Mouse (Mus musculus): ENCODE measurements around the gene Hmgn3.

Gene Hmgn3

DNA sequence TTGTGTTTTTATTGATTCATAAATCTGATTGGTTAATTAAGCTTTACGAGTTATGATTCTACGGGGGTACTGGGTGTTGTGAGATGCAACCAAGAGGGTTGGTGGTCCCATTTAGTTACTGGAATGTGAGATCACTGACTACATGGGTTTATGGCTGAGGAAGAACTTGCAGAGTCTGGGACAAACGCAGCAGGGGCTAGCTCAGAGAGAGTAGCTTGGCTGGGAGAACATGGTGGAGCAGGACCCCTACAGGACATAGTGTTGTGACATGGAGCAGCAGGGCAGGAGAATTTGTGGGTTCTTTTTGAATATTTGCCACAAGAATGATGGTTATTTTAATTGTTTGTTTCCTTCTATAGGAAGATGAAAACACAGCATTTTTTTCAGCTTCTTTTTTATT lies 45.7 kb downstream of the Hmgn3 start:
- no peak for DNase-seq (ENCODE audit: low read depth, low spot score)

DNA sequence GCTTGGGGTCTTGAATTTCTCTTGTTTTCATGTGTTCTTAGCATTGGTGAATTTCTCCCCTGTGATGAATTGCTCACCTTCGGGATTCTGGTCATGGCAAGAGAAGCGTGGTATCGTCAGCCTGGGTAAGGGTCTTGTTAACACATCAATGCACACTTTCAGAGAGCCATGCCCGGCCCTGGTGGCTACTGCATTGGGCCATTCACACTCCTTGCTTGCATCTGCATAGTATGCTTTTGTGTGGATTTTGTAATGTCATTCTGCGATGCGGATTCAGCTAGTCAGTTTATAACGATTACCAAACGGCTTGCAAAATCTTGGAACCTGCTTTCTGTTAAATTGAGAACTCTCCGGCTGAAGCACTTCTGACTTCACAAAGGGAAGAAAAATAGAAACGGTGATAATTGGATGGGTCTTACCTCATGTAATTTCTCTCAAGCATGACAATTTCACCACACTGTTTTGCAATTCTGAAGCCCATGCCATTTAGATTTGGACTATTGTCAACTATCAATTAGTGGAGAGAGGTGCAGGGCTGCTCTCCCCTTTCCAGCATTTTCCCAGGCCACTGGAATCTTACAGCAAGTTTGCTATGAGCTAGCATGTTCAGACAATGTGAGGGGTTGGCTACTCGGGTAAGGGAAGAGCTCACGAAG lies 47.7 kb downstream of the Hmgn3 start:
- no peak for DNase-seq (ENCODE audit: low read depth, low spot score)

DNA sequence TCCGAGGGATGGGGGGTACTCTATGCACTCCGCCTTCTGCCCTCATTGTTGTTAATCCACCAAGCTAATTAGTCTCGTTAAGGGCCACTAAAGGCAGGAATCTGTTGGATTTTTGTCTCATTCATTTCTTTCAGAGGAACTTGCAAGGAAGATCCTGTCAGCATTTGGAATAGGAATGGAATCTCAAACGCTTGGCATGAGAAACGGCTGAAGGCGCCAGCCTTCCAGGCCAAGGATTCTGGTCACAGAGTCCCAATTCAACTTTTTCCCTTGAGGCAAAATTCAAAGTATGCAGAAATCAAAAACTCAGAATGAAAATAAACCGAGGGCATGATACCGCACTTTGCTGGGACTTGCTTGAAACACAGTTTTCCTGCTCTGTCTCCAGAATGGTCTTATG lies 48.7 kb downstream of the Hmgn3 start:
- DNase-seq (ENCODE audit: low read depth, low spot score), result no peak

DNA sequence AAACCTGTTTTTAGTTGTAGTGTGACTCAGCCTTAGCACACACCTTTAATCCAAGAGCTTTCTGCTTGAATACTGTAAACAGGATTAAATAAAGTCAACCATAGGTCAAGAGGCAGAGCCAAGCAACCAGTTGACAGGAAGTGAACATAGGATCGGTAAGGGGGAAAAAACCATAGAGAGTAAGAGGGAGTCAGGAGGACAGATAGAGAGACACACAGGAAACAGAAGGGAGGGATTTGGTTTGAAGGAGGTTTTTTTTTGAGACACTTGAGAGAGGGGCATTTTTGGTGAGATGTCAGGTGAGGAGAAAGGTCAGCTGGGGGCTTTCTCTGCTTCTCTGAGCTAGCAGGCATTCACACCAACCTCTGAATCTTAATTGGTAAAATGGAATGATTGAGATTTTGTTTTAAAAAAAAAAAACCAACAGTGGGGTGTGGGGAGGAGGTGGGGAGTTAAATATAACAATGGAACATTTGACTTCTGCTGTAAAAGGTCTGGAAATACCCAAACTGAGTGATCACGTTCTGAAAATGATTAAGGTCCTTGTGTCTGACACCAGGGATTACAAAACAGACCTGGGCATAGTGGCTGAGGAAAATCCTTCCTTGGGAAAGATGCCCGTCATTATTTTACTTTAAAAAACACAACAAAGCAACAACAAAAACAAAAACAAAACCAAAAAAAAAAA lies 51.7 kb downstream of the Hmgn3 start:
- DNase-seq (ENCODE audit: low read depth, low spot score), result no peak

DNA sequence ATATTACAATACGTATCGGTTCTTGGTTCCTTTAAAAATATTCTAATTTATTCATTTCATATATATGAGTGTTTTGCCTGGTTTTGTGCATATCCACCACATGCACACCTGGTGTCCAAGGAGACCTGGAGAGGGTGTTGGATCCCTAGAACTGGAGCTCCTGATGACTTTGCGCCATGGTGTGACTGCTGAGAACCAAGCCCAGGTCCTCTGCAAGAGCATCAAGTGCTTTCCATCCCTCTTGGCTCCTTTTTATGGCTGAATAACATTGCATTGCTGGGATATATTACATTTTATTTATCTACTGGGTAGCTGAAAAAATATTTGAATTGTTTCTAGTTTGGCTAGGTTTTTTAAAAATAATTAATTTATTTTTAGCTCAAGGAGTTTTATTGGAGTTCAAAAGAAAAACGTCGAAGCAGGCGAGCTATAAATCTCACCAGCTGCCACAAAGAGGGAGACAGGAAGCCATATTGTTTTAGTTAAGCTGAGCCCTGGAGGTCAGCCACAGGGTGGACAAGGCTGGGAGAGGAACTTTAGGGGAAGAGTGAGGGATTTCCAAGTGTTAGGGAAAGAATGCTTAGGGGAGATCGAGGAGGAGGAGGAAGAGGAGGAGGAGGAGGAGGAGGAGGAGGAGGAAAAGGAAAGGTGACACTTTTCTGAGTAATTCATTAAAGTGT lies 62.6 kb downstream of the Hmgn3 start:
- no peak for DNase-seq (ENCODE audit: low read depth, low spot score)

DNA sequence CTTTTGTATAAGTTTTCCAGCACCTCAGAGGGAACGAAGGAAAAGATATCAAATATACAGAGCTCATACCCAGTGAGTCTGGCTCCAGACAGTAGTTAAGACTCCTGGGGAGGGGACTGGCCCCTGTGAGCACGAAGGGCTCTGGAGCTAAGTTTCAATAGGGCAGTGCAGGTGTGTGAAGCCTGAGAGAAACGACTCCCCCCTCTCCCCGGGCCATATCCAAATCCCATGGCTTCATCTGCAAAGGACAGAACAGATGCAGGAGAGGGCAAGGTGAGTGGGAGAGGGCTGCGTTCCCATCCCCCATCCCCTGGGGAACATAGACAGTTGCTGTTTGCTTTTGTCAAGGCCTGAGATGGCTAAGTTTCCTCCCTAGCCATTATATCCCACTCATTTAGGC lies 63.4 kb downstream of the Hmgn3 start:
- DNase-seq (ENCODE audit: low read depth, low spot score), result no peak

DNA sequence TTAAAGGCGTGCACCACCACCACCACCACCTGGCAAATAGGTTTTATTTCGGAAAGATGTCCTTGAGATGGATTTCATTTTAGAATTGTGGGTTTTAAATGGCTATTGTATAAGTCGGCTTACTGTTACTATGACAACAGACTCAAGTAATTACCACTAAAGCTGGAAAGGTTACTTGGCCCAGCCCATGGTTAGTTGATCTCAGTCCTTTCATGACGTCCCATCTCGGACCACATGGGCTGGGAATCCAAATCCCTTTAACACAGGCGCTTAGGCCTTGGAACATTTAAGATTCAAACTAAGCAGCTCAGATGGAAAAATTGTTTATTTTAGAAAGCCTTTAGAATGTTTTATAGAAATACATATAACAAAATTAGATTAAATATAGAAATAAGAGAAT lies 64.2 kb downstream of the Hmgn3 start:
- DNase-seq (ENCODE audit: low read depth, low spot score), result no peak

DNA sequence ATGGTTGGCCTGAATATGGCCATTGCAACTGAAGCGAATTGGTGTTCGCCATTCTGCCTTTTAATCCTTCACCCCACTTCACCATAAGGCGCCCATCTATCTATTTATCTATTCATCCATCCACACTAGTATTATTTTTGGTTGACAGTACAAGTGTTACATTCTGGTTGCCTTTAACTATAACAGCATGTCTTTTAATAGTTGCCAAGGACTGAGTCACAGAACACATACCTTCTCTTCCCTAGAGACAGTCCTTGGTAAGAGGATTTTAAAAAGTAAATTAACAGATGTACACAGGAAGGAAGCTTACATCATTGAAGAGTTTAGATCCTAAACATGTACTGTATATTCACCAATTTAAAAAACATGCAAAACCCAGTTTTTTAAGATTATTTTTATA lies 66.8 kb downstream of the Hmgn3 start:
- no peak for DNase-seq (ENCODE audit: low read depth, low spot score)

DNA sequence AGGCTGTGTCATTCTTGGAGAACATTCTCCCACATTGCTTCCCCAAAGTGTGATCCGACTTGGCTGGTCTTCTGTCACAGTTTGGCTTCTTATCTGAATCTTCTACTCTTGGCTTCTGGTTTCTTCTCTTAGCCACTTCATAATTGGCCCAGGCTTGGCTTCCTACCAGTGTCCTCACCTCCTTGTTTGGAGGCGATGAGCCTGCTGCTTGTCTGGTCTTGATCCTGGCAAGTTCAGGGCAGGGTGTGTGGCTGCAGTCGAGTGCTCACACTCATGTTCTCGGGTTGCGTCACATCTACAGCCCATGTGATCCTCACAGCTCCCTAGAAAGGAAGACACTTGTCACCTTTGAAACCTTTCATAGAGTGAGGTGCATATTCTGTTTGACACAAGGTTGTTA lies 78.2 kb downstream of the Hmgn3 start:
- no peak for DNase-seq (ENCODE audit: low read depth, low spot score)

DNA sequence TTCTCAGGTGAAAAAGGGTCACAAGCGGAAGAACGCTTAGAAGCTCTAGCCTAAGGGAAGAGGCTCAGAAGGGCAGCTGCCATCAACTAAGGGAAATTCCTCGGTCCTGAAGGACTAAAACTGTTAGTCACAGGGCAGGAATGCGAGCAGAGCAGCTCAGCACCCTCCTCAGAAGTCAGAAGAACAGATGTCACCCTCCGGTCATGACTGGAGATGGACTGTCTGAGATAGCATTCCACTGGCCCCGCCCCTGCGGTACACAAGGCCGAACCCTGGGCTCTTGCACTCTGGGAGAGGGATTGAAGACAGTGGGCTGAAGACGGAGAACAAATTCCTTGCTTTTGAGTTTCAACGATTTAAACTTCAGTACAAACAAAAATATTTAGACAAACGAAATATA lies 85.2 kb downstream of the Hmgn3 start:
- DNase-seq (ENCODE audit: low read depth, low spot score), result no peak
